In genomic region chr4:129510723-129511412, GRCm38 (mm10) we compare ENCODE assay signal across 13 mouse cellular contexts. TPM values are rescaled to one million over a fixed set of nuclear protein-coding genes. Genes with fewer than 3 reads are reported as not detected.
DNase-seq lines count a peak whose midpoint lies in the region; ATAC-seq and TF ChIP-seq lines count a peak whose summit lies in the region.
"Had no signal": no experiment of that assay in that cellular context is flagged by ENCODE, and none has a peak within 500 bp of the region (broad histone marks: within the 10 kb centered on the region; RNA-seq: fewer than 3 reads in every experiment).

No protein-coding gene starts in this region.

- peak overlapping the region; percentile 6; the same call in 1 of the 2 replicates for H3K27ac ChIP-seq in intestine, embryonic 14.5 days (ENCODE audit: low read depth)
- no peak overlapping the region for H3K27ac ChIP-seq in intestine, embryonic 16.5 days (ENCODE audit: low read length)
- H3K27ac ChIP-seq in embryonic facial prominence, embryonic 15.5 days (replicated peaks) = peak overlapping the region; percentile 59; the same call in 1 of the 2 replicates
- H3K27ac ChIP-seq in midbrain, embryonic 11.5 days (ENCODE audit: low read depth, low read length) = peak overlapping the region; percentile 71
- H3K27ac ChIP-seq in kidney, adult 2 months (ENCODE audit: insufficient read depth, low read depth, low read length) = no peak overlapping the region
- H3K27ac ChIP-seq: heart, embryonic 15.5 days; liver, embryonic 12.5 days had no signal

- H3K4me3 ChIP-seq in intestine, embryonic 14.5 days (ENCODE audit: low read depth, low read length) = no peak overlapping the region
- no peak overlapping the region for H3K4me3 ChIP-seq in intestine, embryonic 16.5 days (ENCODE audit: low read length)
- H3K4me3 ChIP-seq in embryonic facial prominence, embryonic 15.5 days (replicated peaks) = no peak overlapping the region
- H3K4me3 ChIP-seq in midbrain, embryonic 11.5 days (ENCODE audit: low read depth, low read length) = no peak overlapping the region
- H3K4me3 ChIP-seq in kidney, adult 2 months (ENCODE audit: insufficient read depth, low read depth, low read length) = no peak overlapping the region
- H3K4me3 ChIP-seq: heart, embryonic 15.5 days; liver, embryonic 12.5 days; megakaryocyte, embryonic 14.5 days had no signal

- no peaks in the 10 kb centered on the region for H3K27me3 ChIP-seq in intestine, embryonic 14.5 days (replicated peaks; ENCODE audit: control insufficient read depth, insufficient read depth, low read length)
- no peaks in the 10 kb centered on the region for H3K27me3 ChIP-seq in intestine, embryonic 16.5 days (replicated peaks; ENCODE audit: control insufficient read depth, insufficient read depth, low read length)
- H3K27me3 ChIP-seq in embryonic facial prominence, embryonic 15.5 days = no peaks in the 10 kb centered on the region
- no peaks in the 10 kb centered on the region for H3K27me3 ChIP-seq in midbrain, embryonic 11.5 days (ENCODE audit: control insufficient read depth, insufficient read depth, low read length)
- H3K27me3 ChIP-seq in kidney, adult 2 months (replicated peaks; ENCODE audit: control insufficient read depth, insufficient read depth, low read length) = 0 out of 2 replicates have a peak, but pooled peaks cover 2% of the 10 kb centered on the region
- H3K27me3 ChIP-seq: heart, embryonic 15.5 days had no signal

- no peak overlapping the region for H3K4me2 ChIP-seq in intestine, embryonic 14.5 days (ENCODE audit: low read length)
- H3K4me2 ChIP-seq in intestine, embryonic 16.5 days (ENCODE audit: low read depth, low read length) = no peak overlapping the region
- H3K4me2 ChIP-seq in embryonic facial prominence, embryonic 15.5 days (replicated peaks) = no peak overlapping the region
- H3K4me2 ChIP-seq in midbrain, embryonic 11.5 days = no peak overlapping the region
- H3K4me2 ChIP-seq: heart, embryonic 15.5 days; liver, embryonic 12.5 days had no signal

- no peak overlapping the region for H3K9ac ChIP-seq in intestine, embryonic 14.5 days (ENCODE audit: low read length)
- no peak overlapping the region for H3K9ac ChIP-seq in intestine, embryonic 16.5 days (ENCODE audit: low read depth, low read length)
- no peak overlapping the region for H3K9ac ChIP-seq in embryonic facial prominence, embryonic 15.5 days
- peak overlapping the region; percentile 24; the same call in 1 of the 2 replicates for H3K9ac ChIP-seq in midbrain, embryonic 11.5 days (ENCODE audit: low read length)
- H3K9ac ChIP-seq: heart, embryonic 15.5 days; liver, embryonic 12.5 days had no signal

- no peak for ATAC-seq in intestine, embryonic 14.5 days (replicated peaks; ENCODE audit: low FRiP score, low TSS enrichment, low read depth)
- no peak for ATAC-seq in intestine, embryonic 16.5 days
- ATAC-seq in embryonic facial prominence, embryonic 15.5 days (ENCODE audit: insufficient number of reproducible peaks, low FRiP score, low TSS enrichment, low read depth) = no peak
- ATAC-seq in midbrain, embryonic 11.5 days (ENCODE audit: low FRiP score) = no peak
- ATAC-seq: liver, embryonic 12.5 days had no signal

- H3K9me3 ChIP-seq in intestine, embryonic 14.5 days (ENCODE audit: control insufficient read depth, low read length) = no peaks in the 10 kb centered on the region
- H3K9me3 ChIP-seq in intestine, embryonic 16.5 days (ENCODE audit: control insufficient read depth, low read length) = no peaks in the 10 kb centered on the region
- H3K9me3 ChIP-seq in embryonic facial prominence, embryonic 15.5 days (replicated peaks) = no peaks in the 10 kb centered on the region
- H3K9me3 ChIP-seq in midbrain, embryonic 11.5 days (ENCODE audit: control insufficient read depth, low read length) = no peaks in the 10 kb centered on the region
- H3K9me3 ChIP-seq: heart, embryonic 15.5 days; liver, embryonic 12.5 days; megakaryocyte, embryonic 14.5 days had no signal

- WGBS in intestine, embryonic 14.5 days = 67% methylated on average over 6 of the region's 6 CpGs
- 65% methylated on average over 6 of the region's 6 CpGs for WGBS in intestine, embryonic 16.5 days
- 34% methylated on average over 6 of the region's 6 CpGs for WGBS in embryonic facial prominence, embryonic 15.5 days
- WGBS in midbrain, embryonic 11.5 days = 46% methylated on average over 6 of the region's 6 CpGs
- 79% methylated on average over 6 of the region's 6 CpGs for WGBS in kidney, adult 2 months

- no peak for TF ChIP-seq CTCF in kidney, adult 2 months (conservative IDR thresholded peaks at IDR 0.05; ENCODE audit: insufficient read depth, insufficient read length, low read depth, low read length)

- H3K36me3 ChIP-seq in intestine, embryonic 14.5 days (ENCODE audit: control insufficient read depth, insufficient read depth, low read length) = 0 out of 2 replicates have a peak, but pooled peaks cover 9% of the 10 kb centered on the region
- no peaks in the 10 kb centered on the region for H3K36me3 ChIP-seq in intestine, embryonic 16.5 days (ENCODE audit: control insufficient read depth, insufficient read depth, low read length)
- no peaks in the 10 kb centered on the region for H3K36me3 ChIP-seq in embryonic facial prominence, embryonic 15.5 days
- H3K36me3 ChIP-seq in midbrain, embryonic 11.5 days (ENCODE audit: control insufficient read depth, insufficient read depth, low read length) = no peaks in the 10 kb centered on the region
- H3K36me3 ChIP-seq in kidney, adult 2 months (ENCODE audit: control insufficient read depth, insufficient read depth, low read length) = no peaks in the 10 kb centered on the region
- H3K36me3 ChIP-seq: heart, embryonic 15.5 days had no signal

- no peak for DNase-seq in intestine, embryonic 14.5 days (ENCODE audit: low spot score)
- DNase-seq in R1 (ENCODE audit: low read depth, low spot score) = peak; percentile 78
- no peak for DNase-seq in midbrain, embryonic 11.5 days (ENCODE audit: low spot score, missing footprints)
- DNase-seq in kidney, adult 2 months = no peak
- DNase-seq in layer of hippocampus, adult 9-10 months (ENCODE audit: low spot score) = no peak
- DNase-seq in cerebellum, adult 9-11 months = no peak
- DNase-seq: kidney, adult 18-20 months; layer of hippocampus, postnatal 36 days had no signal

- 0 out of 2 replicates have a peak, but pooled peaks cover 14% of the 10 kb centered on the region for H3K4me1 ChIP-seq in intestine, embryonic 14.5 days (replicated peaks; ENCODE audit: control insufficient read depth, insufficient read depth, low read length)
- H3K4me1 ChIP-seq in intestine, embryonic 16.5 days (ENCODE audit: control insufficient read depth, insufficient read depth, low read length) = peaks cover 14% of the 10 kb centered on the region
- H3K4me1 ChIP-seq in embryonic facial prominence, embryonic 15.5 days = peaks cover 36% of the 10 kb centered on the region
- H3K4me1 ChIP-seq in midbrain, embryonic 11.5 days (ENCODE audit: control insufficient read depth, insufficient read depth, low read length) = peaks cover 30% of the 10 kb centered on the region
- no peaks in the 10 kb centered on the region for H3K4me1 ChIP-seq in kidney, adult 2 months (ENCODE audit: control insufficient read depth, insufficient read depth, low read length)

- TF ChIP-seq POLR2A in kidney, adult 2 months (IDR thresholded peaks at IDR 0.05; ENCODE audit: low read depth, low read length) = no peak

RNA-seq across cellular contexts. Expression of gene Marcksl1, which starts 2.5 kb away (rescaled TPM):
- polyA plus RNA-seq in intestine, embryonic 14.5 days (2014; fragmentation: Nextera tagmentation; extraction: Ambion mirVana) = 595 and 619 TPM in 2 replicates
- 289 and 312 TPM in 2 replicates for polyA plus RNA-seq in intestine, embryonic 16.5 days (2015; fragmentation: Nextera tagmentation; extraction: Ambion mirVana)
- polyA plus RNA-seq in embryonic facial prominence, embryonic 15.5 days (2015; fragmentation: Nextera tagmentation; extraction: Ambion mirVana) = 610 and 641 TPM in 2 replicates
- polyA plus RNA-seq in midbrain, embryonic 11.5 days (2014; fragmentation: Nextera tagmentation; extraction: Ambion mirVana) = 1,816 and 1,974 TPM in 2 replicates
- polyA plus RNA-seq in kidney, adult 2 months (2012; rRNA removed) = 20.3 and 26.5 TPM in 2 replicates

RNA-seq across cellular contexts. Expression of gene Fam229a, which starts 19.9 kb away (rescaled TPM):
- polyA plus RNA-seq in intestine, embryonic 14.5 days (2014; fragmentation: Nextera tagmentation; extraction: Ambion mirVana) = 0.47 TPM in 1 of 2 replicates, not detected in the other
- not detected in 2 replicates for polyA plus RNA-seq in intestine, embryonic 16.5 days (2015; fragmentation: Nextera tagmentation; extraction: Ambion mirVana)
- not detected in 2 replicates for polyA plus RNA-seq in embryonic facial prominence, embryonic 15.5 days (2015; fragmentation: Nextera tagmentation; extraction: Ambion mirVana)
- not detected in 2 replicates for polyA plus RNA-seq in midbrain, embryonic 11.5 days (2014; fragmentation: Nextera tagmentation; extraction: Ambion mirVana)
- polyA plus RNA-seq in kidney, adult 2 months (2012; rRNA removed) = 0.94 and 1.1 TPM in 2 replicates
- polyA plus RNA-seq: heart, embryonic 15.5 days; liver, embryonic 12.5 days had no signal

RNA-seq across cellular contexts. Expression of gene Tssk3, which starts 20.0 kb away (rescaled TPM):
- polyA plus RNA-seq in intestine, embryonic 14.5 days (2014; fragmentation: Nextera tagmentation; extraction: Ambion mirVana) = not detected in 2 replicates
- polyA plus RNA-seq in intestine, embryonic 16.5 days (2015; fragmentation: Nextera tagmentation; extraction: Ambion mirVana) = not detected in 2 replicates
- polyA plus RNA-seq in embryonic facial prominence, embryonic 15.5 days (2015; fragmentation: Nextera tagmentation; extraction: Ambion mirVana) = not detected in 2 replicates
- not detected in 2 replicates for polyA plus RNA-seq in midbrain, embryonic 11.5 days (2014; fragmentation: Nextera tagmentation; extraction: Ambion mirVana)
- 0.10 TPM in 1 of 2 replicates, not detected in the other for polyA plus RNA-seq in kidney, adult 2 months (2012; rRNA removed)
- polyA plus RNA-seq: heart, embryonic 15.5 days; liver, embryonic 12.5 days had no signal

RNA-seq across cellular contexts. Expression of gene Hdac1, which starts 31.6 kb away (rescaled TPM):
- polyA plus RNA-seq in intestine, embryonic 14.5 days (2014; fragmentation: Nextera tagmentation; extraction: Ambion mirVana) = 212 and 230 TPM in 2 replicates
- 196 and 207 TPM in 2 replicates for polyA plus RNA-seq in intestine, embryonic 16.5 days (2015; fragmentation: Nextera tagmentation; extraction: Ambion mirVana)
- 200 and 207 TPM in 2 replicates for polyA plus RNA-seq in embryonic facial prominence, embryonic 15.5 days (2015; fragmentation: Nextera tagmentation; extraction: Ambion mirVana)
- 225 and 234 TPM in 2 replicates for polyA plus RNA-seq in midbrain, embryonic 11.5 days (2014; fragmentation: Nextera tagmentation; extraction: Ambion mirVana)
- polyA plus RNA-seq in kidney, adult 2 months (2012; rRNA removed) = 35.4 and 41.6 TPM in 2 replicates

RNA-seq across cellular contexts. Expression of gene Bsdc1, which starts 49.5 kb away (rescaled TPM):
- polyA plus RNA-seq in intestine, embryonic 14.5 days (2014; fragmentation: Nextera tagmentation; extraction: Ambion mirVana) = 21.8 and 24.6 TPM in 2 replicates
- polyA plus RNA-seq in intestine, embryonic 16.5 days (2015; fragmentation: Nextera tagmentation; extraction: Ambion mirVana) = 24.5 and 24.7 TPM in 2 replicates
- 31.2 and 32.4 TPM in 2 replicates for polyA plus RNA-seq in embryonic facial prominence, embryonic 15.5 days (2015; fragmentation: Nextera tagmentation; extraction: Ambion mirVana)
- 23.3 and 23.7 TPM in 2 replicates for polyA plus RNA-seq in midbrain, embryonic 11.5 days (2014; fragmentation: Nextera tagmentation; extraction: Ambion mirVana)
- polyA plus RNA-seq in kidney, adult 2 months (2012; rRNA removed) = 25.3 and 28.7 TPM in 2 replicates

Comparison
In these comparisons a context has a peak if more than half of its experiments do, and no peak if none do; other contexts are left out.
1. H3K27ac ChIP-seq: peak in intestine, embryonic 14.5 days (single experiment), embryonic facial prominence, embryonic 15.5 days (single experiment) and midbrain, embryonic 11.5 days (single experiment); none in intestine, embryonic 16.5 days (single experiment) and kidney, adult 2 months (single experiment).
2. RNA of gene Marcksl1, which starts 2.5 kb away (polyA plus RNA-seq): 1,816 to 1,974 TPM in midbrain, embryonic 11.5 days, 610 to 641 TPM in embryonic facial prominence, embryonic 15.5 days, 595 to 619 TPM in intestine, embryonic 14.5 days and 289 to 312 TPM in intestine, embryonic 16.5 days; 20.3 to 26.5 TPM in kidney, adult 2 months; every median in the first group is over 10 times any median in the second.